Mouse (Mus musculus) kidney, postnatal 10 days (tissue): Measurements from ENCODE around the gene Asap3.
A peak's percentile ranks its signal among the peaks of the same experiment; 100 is the strongest.

Source experiments
- DNase-seq: peaks from one replicate; pipeline ENCODE4 v3.0.0; 2021; ENCODE audit warnings: mixed read lengths

Gene Asap3

GRCm38 (mm10) chr4:136185375-136185774, 20.8 kb upstream of the Asap3 start:
- DNase-seq = peak; percentile 78

DNA sequence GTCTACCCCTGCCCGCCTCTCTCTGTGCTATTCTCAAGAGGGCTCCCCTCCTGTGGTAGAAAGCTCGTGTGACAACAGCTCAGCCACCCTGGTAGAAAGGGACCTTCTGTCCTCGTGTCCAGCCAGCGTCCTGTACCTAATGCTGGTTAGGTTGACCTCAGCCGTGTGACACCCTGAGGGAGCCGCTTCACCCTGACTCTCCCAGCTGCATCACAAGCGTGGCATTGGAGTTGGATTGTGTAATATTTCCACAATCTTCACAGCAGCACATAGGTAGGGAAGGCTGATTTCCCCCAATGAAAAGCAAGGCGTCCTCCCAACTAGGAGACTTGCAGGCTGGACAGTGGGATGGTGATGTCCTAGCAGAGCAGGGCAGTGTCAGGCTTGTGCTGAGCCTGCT, 19.9 kb upstream of the Asap3 start:
- no peak for DNase-seq

DNA sequence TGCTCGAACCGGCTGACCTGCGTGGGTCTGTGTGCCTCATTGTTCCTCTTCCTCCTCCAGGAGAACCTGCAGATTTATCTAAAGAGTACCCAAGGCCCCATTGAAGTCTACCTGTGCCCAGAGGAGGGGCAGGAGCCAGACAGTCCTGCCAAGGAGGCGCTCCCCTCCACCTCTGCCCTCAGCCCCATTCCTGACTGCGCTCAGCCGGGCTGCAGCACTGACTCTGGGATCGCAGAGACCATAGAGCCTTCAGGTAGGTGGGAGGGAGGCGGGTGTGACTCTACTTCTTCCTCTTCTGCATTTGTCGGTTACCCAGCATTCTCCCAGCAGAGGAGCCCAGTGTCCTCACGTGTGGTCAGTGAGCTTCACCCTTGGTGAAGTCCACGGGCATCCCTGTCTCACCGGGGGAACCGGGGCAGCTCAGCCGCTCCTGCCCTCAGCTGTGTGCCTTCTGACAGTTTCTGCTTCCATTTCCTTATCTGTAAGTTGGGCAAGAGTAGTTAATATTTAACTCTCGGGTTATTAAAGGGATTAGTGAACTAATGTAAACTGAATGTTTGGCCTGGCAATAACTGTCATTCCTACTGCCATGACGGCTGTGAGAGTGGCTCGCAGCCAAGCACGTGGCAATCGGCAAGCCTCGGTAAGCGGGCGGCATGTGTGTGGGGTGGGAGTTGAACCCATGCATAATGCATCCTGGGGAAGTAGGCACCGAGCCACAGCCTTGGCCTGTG, 19.3 kb upstream of the Asap3 start:
- DNase-seq = peak; percentile 77

GRCm38 (mm10) chr4:136188973-136189737, 17.0 kb upstream of the Asap3 start:
- no peak for DNase-seq

DNA sequence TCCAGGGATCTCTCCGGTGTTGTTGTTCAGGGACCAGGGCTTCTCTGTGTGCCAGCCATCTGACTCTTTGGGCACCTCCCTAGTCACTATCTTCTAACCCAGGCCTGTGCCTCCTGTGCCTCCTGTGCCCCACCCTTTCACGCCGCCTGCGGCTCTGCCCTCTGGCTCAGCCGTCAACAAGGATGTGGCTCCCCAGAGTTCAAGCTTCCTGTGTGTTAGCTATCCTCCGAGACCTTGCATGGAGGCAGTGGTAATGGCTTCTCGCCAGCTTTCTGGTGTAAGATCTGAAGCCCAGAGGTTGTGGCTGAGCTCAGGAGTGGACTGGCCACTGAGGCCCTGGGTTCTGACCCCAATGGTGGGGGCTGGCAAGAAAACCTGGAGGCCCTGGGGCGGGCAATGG, 16.3 kb upstream of the Asap3 start:
- no peak for DNase-seq

GRCm38 (mm10) chr4:136193571-136193970, 12.6 kb upstream of the Asap3 start:
- DNase-seq = no peak

DNA sequence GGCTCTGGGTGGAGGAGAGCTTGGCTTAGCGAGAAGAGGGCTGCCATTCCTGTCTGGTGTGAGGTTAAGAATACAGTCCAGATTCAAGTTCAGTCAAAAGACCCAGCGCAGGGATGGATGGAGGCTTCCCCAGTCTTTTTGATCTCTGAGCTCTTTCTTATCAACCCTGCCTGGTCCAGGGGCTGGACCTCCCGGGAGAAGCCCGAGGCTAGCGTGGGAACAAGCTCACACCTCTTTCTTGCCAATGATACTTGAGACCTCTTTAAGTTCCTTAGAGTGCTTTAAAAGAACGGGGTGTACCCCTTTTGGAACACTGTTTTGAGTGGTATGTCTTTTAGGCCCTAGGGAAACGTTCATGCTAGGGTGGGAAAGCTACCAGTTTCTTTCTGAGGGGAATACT, 11.1 kb upstream of the Asap3 start:
- no peak for DNase-seq

- DNase-seq = no peak
These were observed 10.5 kb upstream of the Asap3 start for GRCm38 (mm10) chr4:136195629-136196028.

DNA sequence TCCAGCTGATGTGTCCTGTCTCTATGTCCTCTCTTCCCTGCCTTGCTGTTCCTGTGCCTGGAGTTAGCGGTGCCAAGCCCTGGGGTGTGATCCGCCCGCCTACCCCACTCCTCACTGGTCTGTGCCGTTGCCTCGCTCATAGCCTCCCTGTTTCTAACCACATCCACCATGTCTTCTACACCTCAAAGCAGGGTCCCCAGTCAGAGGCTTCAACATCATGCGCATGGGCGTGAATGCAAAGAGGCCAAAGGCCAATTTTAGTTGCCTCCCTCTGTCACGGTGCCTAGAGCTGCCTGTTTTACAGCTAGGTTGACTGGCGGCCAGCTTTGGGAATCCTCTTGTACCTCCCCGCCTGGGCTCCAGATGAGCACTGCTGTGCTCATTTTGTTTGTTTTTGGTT, 10.0 kb upstream of the Asap3 start:
- DNase-seq = no peak

GRCm38 (mm10) chr4:136198846-136199245, 7.3 kb upstream of the Asap3 start:
- no peak for DNase-seq

- peak; percentile 69 for DNase-seq
These were observed 6.4 kb upstream of the Asap3 start for GRCm38 (mm10) chr4:136199562-136200292.

DNA sequence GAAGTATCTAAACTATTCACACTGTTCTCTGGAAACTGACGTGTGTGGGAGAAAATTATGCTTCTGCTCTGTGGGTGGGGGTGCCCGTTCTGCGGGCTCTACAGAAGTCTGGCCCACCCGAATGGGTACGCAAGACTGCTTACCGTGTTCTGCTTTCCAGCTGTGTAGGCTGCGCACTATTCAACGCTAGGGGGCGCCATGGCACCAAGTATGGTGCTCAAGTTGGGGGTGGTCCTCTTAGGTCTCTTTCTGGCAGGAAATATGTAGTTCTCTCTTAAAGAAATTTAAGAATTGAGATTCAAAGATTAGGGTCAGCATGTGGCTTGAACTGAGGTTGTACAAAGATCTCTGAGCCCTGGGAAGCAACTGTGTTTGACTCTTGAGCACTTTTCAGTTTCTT, 3.7 kb upstream of the Asap3 start:
- peak; percentile 90 for DNase-seq

- no peak for DNase-seq
These were observed 1.4 kb upstream of the Asap3 start for GRCm38 (mm10) chr4:136204775-136205174.

- no peak for DNase-seq
These were observed 778 bp downstream of the Asap3 start for GRCm38 (mm10) chr4:136206943-136207342.

DNA sequence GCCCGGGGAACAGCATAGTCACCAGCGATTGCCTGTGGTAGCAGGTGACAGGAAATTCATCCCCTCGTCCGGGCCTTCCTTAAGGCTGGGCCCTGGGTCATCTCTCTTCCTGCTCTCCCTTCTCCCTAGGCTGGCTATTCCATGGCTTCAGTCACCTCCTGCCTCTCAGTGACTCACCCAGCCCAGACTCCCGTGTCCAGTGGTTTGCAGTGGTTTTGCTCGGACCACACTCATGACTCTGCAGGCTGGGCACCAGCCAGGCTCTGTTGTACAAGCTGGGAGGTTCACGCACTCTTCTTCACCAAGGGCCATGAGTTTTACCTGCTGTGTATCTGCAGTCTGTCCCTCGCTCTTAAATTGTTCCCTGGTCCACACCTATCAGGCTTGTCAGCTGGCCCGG, 4.8 kb downstream of the Asap3 start:
- no peak for DNase-seq

GRCm38 (mm10) chr4:136213629-136214028, 7.5 kb downstream of the Asap3 start:
- DNase-seq = peak; percentile 83

DNA sequence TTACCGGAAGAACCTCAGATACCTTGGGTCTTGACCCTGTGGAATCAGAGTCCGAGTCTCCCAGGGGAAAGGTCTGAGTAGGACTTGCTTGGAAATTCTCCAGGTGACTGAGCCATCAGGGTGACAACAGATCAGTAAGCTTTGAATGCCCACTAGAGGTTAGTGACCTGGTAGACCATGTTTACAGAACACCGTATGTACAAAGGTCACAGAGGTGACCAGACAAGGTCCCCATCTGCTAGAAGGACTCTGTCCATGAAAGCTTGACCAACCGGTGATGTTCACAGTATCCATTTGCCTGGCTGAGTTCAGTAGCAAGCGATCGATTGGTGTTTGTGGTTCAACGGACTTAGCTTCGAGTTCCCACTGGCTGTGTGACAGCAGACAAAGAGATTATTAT, 8.7 kb downstream of the Asap3 start:
- no peak for DNase-seq

DNA sequence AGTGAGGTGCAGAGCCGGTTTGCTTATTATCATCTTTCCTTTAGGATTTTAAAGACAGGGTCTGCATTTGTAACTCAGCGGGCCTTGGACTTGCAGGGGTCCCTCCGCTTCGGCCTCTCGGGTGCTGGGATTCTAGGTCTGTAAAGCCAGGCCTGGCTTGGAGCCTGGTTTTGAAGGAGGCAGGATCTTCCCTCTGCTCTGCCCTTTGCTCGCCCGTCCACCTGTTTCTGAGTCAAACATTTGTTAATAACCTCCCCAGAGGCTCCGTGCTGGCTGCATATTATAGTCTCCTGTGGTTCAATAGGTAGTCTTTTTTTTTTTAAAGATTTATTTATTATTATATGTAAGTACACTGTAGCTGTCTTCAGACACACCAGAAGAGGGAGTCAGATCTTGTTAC, 9.4 kb downstream of the Asap3 start:
- DNase-seq = no peak

GRCm38 (mm10) chr4:136217063-136217462, 10.9 kb downstream of the Asap3 start:
- no peak for DNase-seq

GRCm38 (mm10) chr4:136218595-136219214, 12.5 kb downstream of the Asap3 start:
- peak; percentile 86 for DNase-seq

GRCm38 (mm10) chr4:136220133-136220775, 14.1 kb downstream of the Asap3 start:
- DNase-seq = no peak

- DNase-seq = no peak
These were observed 17.5 kb downstream of the Asap3 start for GRCm38 (mm10) chr4:136223549-136224239.
